Mouse (Mus musculus) brain, embryonic 14.5 days (tissue): Measurements from ENCODE around the gene Cog5.

ENCODE experiments used
- CTCF ChIP-seq: fragments of 200-500 bp; IDR thresholded peaks from 2 replicates; pipeline ENCODE4 v1.5.1; 2012; ENCODE audit warnings: inconsistent platforms, mild to moderate bottlenecking, moderate library complexity, borderline replicate concordance; ENCODE audit not compliant: insufficient read depth, insufficient read length; ENCODE audit errors: extremely low read depth
- POLR2A ChIP-seq: fragments of 200-500 bp; IDR thresholded peaks from 2 replicates; pipeline ENCODE4 v1.6.1; 2012; ENCODE audit warnings: mild to moderate bottlenecking, inconsistent platforms, borderline replicate concordance; ENCODE audit not compliant: poor library complexity, insufficient read depth, insufficient read length, severe bottlenecking; ENCODE audit errors: extremely low read depth

- peak; percentile 62; the same call in 1 of the 2 replicates for TF ChIP-seq CTCF
- no peak for TF ChIP-seq POLR2A
These were observed 312.9 kb downstream of the Cog5 start for GRCm38 (mm10) chr12:31967536-31967935.
